Mouse (Mus musculus) subcutaneous adipose tissue, adult 2 months (tissue): Measurements from ENCODE around the gene Agxt2. TPM values are rescaled to one million over a fixed set of nuclear protein-coding genes. Genes with fewer than 3 reads are reported as not detected.

Source experiments
- polyA plus RNA-seq: library from polyadenylated mRNA; depleted of rRNA; stranded (reverse); fragments of >200 nt; gene quantifications from 2 replicates; pipeline ENCODE4 v1.2.3, GENCODE M21; 2012; ENCODE audit warnings: low replicate concordance; rRNA removed

Gene Agxt2
- polyA plus RNA-seq, result 0.14 TPM in 1 of 2 replicates, not detected in the other

GRCm38 (mm10) chr15:10358039-10358948 is at the start of gene Agxt2:
Agxt2 (plus strand) TSS chr15:10358532.

GRCm38 (mm10) chr15:10325080-10325479 is 33.3 kb upstream of the Agxt2 start, which contains the start of gene Gm21973:
Gm21973 (plus strand) TSS chr15:10325380.

Other genes with a start within 250 kb of the Agxt2 start
- gene Prlr, start 181.3 kb upstream of the Agxt2 start, polyA plus RNA-seq, result 3.0 and 6.9 TPM in 2 replicates
- gene Gm21973, start 33.2 kb upstream of the Agxt2 start, polyA plus RNA-seq, result not detected in 2 replicates
- 1.0 and 1.7 TPM in 2 replicates for gene Dnajc21, start 112.0 kb downstream of the Agxt2 start, polyA plus RNA-seq
- gene Brix1, start 127.4 kb downstream of the Agxt2 start, polyA plus RNA-seq, result 2.1 and 3.8 TPM in 2 replicates
- gene Rad1, start 127.5 kb downstream of the Agxt2 start, polyA plus RNA-seq, result 6.2 and 12.5 TPM in 2 replicates
- gene Ttc23l, start 200.1 kb downstream of the Agxt2 start, polyA plus RNA-seq, result not detected in 2 replicates